Mouse (Mus musculus) layer of hippocampus, adult 8-10 months (tissue): ENCODE measurements at regions not wholly inside any gene's neighbourhood (a gene's known extent, or its start where the extent isn't known, plus 50 kb on each side); places are given as distances from the start of the nearest gene placed in this dataset.

Source experiments
- DNase-seq, 2 experiments: peaks; one replicate each; pipeline ENCODE4 v3.0.0; 2022; ENCODE audit warnings: low spot score in 2 of 2

DNA sequence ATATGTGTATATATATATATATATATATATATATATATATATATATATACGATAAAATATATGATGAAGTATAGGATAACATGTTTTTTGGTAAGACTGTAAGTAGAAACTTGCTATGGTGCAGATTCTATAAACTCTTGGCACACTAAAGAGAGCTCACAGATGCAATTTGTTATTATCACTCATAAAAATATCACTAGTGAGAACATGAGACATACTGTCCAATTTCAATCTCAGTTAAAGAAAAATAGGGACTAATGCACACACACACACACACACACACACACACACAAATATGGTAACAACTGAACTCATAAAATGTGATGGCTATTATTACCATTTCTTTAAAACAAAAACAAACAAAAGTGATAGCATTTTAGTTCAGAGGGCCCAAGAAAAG is 292.0 kb downstream of the Cd47 start:
- no peak for DNase-seq

GRCm38 (mm10) chr16:50092780-50093179 is 292.4 kb downstream of the Cd47 start:
- no peak for DNase-seq

DNA sequence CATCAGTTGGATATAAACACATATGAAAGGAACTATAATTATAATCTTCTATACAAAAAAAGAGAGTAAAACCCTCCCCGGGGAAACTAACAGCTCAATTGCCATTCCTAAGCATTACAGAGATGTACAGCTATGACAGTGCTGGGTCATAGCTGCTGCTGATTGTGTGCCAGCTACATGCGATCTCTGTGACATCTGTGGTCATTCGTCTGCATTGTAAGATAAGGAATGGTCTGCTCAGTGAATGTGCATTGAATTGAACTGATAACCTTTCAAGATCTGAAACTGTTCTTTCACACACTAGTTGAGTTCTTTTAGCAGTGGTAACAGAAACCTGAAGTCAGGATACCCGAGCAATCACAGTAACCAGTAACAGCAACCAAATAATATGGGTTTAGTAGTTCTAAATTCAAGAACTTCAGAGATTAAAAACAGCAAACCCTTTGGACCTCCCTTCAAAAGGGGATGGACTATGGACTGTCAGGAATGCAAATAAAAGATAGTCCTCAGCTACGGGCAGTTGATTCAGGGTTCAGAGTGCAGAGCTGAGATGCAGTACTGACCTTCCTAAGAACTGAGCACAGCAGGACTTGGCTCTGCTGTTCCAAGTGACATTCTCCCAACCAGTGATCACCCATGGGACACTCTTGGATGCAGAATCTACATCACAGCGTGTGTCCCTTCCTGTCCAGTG is 295.7 kb downstream of the Cd47 start:
- no peak for DNase-seq

DNA sequence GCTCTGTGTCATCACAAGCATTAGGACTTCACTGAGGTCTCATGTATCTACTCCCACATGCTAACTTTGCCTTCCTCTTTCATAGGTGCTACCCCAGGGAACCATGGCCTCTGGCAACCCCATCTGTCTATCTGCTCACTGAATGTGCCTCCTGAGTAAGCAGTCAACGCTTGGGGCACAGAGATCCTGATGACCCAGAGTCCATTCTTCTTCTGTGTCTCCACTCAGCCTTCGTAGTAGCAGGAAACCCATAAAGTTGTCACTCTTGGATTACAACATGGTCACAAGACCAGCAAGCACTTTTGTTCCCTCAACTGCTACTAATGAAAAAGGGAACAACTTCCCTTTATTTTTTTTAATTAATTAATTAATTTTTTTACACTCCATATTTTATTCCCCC is 296.2 kb downstream of the Cd47 start:
- no peak for DNase-seq

- no peak for DNase-seq
These were observed 303.0 kb downstream of the Cd47 start for GRCm38 (mm10) chr16:50103340-50103739.

- no peak for DNase-seq
These were observed 314.0 kb downstream of the Bbx start for GRCm38 (mm10) chr16:50118150-50118549.

DNA sequence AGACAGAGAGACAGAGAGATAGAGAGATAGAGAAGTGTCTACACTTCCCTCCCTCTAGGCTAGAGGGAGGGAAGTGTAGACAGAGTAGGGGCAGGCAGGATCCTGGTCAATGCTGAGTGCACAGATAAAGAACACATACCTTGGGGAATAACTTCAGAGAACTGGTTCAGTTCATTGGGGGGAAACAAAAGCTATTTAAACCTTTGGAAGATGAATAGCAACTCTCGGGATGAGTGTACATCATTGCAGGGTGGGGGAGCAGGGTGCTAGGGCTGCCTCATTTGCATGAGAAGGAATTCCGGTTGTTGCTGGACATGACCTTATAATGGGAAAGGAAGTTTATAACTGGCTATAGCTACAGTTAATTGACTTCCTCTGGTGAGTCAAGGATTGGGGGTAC is 309.7 kb downstream of the Bbx start:
- no peak for DNase-seq

- no peak for DNase-seq
These were observed 307.5 kb downstream of the Bbx start for GRCm38 (mm10) chr16:50124646-50125045.

GRCm38 (mm10) chr16:50125564-50125963 is 306.6 kb downstream of the Bbx start:
- DNase-seq = no peak

- DNase-seq = no peak
These were observed 300.8 kb downstream of the Bbx start for GRCm38 (mm10) chr16:50131406-50131805.
